Mouse (Mus musculus): ENCODE data around the gene Slc10a1. TPM values are rescaled to one million over a fixed set of nuclear protein-coding genes. Genes with fewer than 3 reads are reported as not detected.

Gene Slc10a1
- total RNA-seq (2018; cell fraction: chromatin; rRNA removed), result under 1 TPM in 1 of 26 experiments, not detected in 25; 0.46 TPM
- total RNA-seq (2018; cell fraction: cytosol; rRNA removed), result under 1 TPM in 1 of 26 experiments, not detected in 25; 0.26 TPM
- not detected for total RNA-seq (2018; cell fraction: nucleus; rRNA removed)
- not detected in 3 replicates for polyA plus RNA-seq (2018)

DNA sequence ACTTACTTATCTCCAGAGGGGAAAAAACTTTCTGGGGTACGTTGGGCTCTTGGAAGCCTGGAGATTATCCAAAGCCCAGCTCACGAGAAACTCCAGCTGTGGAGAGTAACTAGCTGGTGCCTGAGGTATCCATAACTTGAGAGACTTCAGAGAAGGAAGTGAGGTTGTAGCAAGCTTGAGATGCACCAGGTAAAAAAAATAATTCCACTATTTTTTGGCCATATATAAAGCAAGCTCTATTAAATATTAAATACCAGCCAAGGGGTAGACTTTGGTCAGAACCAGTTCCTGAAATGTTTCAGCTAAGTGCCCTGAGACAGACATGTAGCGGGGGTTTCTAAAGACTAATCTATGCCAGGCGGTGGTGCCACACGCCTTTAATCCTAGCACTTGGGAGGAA lies at the start of gene Slc10a1:
Gene Slc10a1, minus strand, starts transcription at position 101 of the 400 bp plus-strand sequence.
- WGBS (ENCODE audit: missing documents), result 93% methylated on average over 5 of the region's 5 CpGs
- Histone ChIP-seq H3K36me3 (ENCODE audit: inconsistent target) (no peaks in the 10 kb centered on the region), H3K79me2 (ENCODE audit: inconsistent target) (no peaks in the 10 kb centered on the region), H3K27ac (no peak within 1 kb of the TSS), H3K4me3 (ENCODE audit: inconsistent target) (no peak within 1 kb of the TSS)

DNA sequence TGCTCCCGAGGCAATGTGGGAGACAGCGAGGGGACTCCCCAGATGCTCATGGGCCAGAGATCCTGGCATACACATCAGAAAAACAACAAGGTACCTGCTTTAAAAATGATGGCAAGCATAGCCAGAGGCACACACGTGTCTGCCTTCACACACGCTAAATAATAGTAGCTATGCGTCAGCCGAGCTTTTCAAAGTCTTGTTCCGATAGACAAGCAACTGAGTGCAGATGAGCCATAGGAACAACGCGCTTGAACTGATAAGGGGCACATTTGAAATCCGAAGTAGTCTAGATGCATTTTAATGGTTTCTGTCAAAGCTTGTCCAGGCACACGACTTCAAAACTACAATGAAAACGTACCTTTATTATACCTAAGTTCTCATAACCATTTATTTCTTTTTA lies 49.1 kb upstream of the Slc10a1 start:
- no peak overlapping the region for H3K27ac ChIP-seq
- H3K4me3 ChIP-seq (ENCODE audit: inconsistent target), result no peak overlapping the region
- no peaks in the 10 kb centered on the region for H3K79me2 ChIP-seq (ENCODE audit: inconsistent target)
- H3K36me3 ChIP-seq (ENCODE audit: inconsistent target), result no peaks in the 10 kb centered on the region
- WGBS (ENCODE audit: missing documents), result 95% methylated on average over 12 of the region's 12 CpGs

DNA sequence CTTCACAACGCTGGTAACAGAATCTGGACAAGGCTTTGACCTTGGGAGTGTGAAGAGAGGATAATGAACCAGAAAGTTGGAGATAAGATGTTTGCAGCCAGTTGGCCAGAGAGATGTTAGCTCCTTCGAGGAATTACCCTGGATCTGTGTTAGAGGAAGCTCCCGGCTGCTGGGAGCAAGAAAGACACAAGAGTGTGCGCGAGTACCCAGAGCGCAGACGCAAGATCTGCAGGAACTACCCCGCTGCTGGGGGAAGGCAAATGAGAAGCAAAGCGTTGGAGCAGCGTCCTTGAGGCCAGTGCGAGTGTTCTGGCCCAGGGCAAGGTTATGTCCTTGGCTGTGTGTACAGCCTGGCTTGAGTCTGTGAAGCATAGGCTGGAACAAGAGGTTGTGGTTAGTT lies 45.0 kb upstream of the Slc10a1 start:
- H3K36me3 ChIP-seq (ENCODE audit: inconsistent target), result no peaks in the 10 kb centered on the region
- WGBS (ENCODE audit: missing documents), result 81% methylated on average over 11 of the region's 11 CpGs
- H3K4me3 ChIP-seq (ENCODE audit: inconsistent target), result no peak overlapping the region
- no peak overlapping the region for H3K27ac ChIP-seq
- no peaks in the 10 kb centered on the region for H3K79me2 ChIP-seq (ENCODE audit: inconsistent target)

- 100% methylated on average over 2 of the region's 2 CpGs for WGBS (ENCODE audit: missing documents)
- Histone ChIP-seq H3K79me2 (ENCODE audit: inconsistent target) (no peaks in the 10 kb centered on the region), H3K27ac (no peak overlapping the region), H3K36me3 (ENCODE audit: inconsistent target) (no peaks in the 10 kb centered on the region), H3K4me3 (ENCODE audit: inconsistent target) (no peak overlapping the region)
Measured at GRCm38 (mm10) chr12:81011994-81012393, 43.5 kb upstream of the Slc10a1 start.

- 78% methylated on average over 3 of the region's 3 CpGs for WGBS (ENCODE audit: missing documents)
Measured at GRCm38 (mm10) chr12:81009813-81010212, 41.3 kb upstream of the Slc10a1 start.

GRCm38 (mm10) chr12:81002841-81003635 lies 34.5 kb upstream of the Slc10a1 start:
- Histone ChIP-seq H3K4me3 (ENCODE audit: inconsistent target) (no peak overlapping the region), H3K27ac (no peak overlapping the region), H3K36me3 (ENCODE audit: inconsistent target) (no peaks in the 10 kb centered on the region), H3K79me2 (ENCODE audit: inconsistent target) (no peaks in the 10 kb centered on the region)
- 90% methylated on average over 13 of the region's 13 CpGs for whole genome bisulfite sequencing (ENCODE audit: missing documents)

More at GRCm38 (mm10) chr12:81009813-81010212, 41.3 kb upstream of the Slc10a1 start:
- Histone ChIP-seq H3K27ac (no peak overlapping the region), H3K79me2 (ENCODE audit: inconsistent target) (no peaks in the 10 kb centered on the region), H3K4me3 (ENCODE audit: inconsistent target) (no peak overlapping the region), H3K36me3 (ENCODE audit: inconsistent target) (no peaks in the 10 kb centered on the region)

DNA sequence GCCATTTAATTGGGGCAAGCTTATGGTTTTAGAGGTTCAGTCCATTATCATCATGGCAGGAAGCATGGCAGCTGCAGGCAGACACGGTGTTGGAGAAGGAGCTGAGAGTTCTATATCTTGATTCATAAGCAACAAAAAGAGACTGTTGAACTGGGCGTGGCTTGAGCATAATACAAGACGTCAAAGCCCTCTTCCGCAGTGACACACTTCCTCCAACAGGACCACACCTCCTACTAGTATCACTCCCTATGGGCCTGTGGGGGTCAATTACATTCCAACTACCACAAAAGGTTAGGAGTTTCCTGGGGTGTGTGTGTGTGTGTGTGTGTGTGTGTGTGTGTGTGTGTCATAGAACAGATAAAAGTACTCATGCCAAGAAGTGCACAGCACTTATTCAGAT lies 32.4 kb upstream of the Slc10a1 start:
- Histone ChIP-seq H3K36me3 (ENCODE audit: inconsistent target) (no peaks in the 10 kb centered on the region), H3K4me3 (ENCODE audit: inconsistent target) (no peak overlapping the region), H3K79me2 (ENCODE audit: inconsistent target) (no peaks in the 10 kb centered on the region), H3K27ac (no peak overlapping the region)
- 63% methylated on average over 4 of the region's 4 CpGs for WGBS (ENCODE audit: missing documents)

DNA sequence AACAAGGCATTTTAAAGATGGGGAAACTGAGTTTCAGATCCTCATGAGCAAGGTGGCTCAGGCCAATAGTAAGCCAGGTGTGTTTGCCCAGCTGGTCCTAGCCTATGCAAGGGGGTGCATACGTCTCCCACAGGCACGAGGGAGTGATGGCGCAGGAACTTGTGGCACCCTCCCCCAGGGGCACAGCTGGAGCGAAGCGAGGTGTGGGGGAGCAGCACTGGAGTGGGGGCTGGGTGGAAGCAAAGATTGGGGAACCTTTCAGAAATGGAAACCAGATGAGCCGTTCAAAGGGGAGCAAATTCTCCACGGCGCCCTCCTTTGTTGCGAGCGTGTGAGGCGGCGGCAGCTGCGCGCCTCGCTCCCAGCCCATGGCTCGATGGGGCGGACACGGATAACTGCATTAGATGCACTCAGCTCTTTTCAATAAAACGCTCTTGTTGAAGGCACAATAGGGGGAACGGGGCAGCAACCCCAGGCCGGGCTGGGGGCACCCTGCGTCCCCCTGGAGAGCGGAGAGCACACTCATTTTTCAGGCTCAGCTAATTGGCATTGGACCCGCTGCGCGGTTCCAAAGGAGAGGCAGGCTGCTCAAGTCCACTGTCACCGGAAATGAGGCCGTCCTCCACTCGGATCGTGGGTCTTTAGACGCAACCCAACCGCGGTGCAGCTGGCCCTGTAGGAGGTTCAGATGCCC lies 30.2 kb upstream of the Slc10a1 start:
- Histone ChIP-seq H3K79me2 (ENCODE audit: inconsistent target) (no peaks in the 10 kb centered on the region), H3K4me3 (ENCODE audit: inconsistent target) (no peak overlapping the region), H3K36me3 (ENCODE audit: inconsistent target) (no peaks in the 10 kb centered on the region), H3K27ac (no peak overlapping the region)
- 30% methylated on average over 32 of the region's 33 CpGs for WGBS (ENCODE audit: missing documents)

DNA sequence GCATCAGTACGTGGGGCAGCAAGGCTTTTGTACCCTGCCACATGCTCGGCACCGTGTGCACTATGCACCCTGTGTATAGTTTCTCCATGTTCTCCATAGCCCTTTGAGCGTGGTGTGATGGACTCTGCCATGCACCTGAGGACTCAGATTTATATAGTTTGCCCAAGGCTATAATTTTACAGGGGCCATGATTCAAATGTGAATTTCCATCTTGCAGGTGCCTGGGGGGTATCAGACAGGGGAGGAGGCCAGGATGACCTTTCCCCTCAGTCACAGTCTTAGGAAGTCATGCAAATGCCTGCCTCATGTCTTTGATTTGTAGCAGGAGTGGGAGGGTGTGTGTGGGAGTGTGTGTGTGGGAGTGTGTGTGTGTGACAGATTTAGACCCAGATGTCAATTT lies 29.1 kb upstream of the Slc10a1 start:
- 97% methylated on average over 4 of the region's 4 CpGs for WGBS (ENCODE audit: missing documents)
- H3K27ac ChIP-seq, result no peak overlapping the region
- H3K36me3 ChIP-seq (ENCODE audit: inconsistent target), result no peaks in the 10 kb centered on the region
- H3K79me2 ChIP-seq (ENCODE audit: inconsistent target), result no peaks in the 10 kb centered on the region
- no peak overlapping the region for H3K4me3 ChIP-seq (ENCODE audit: inconsistent target)

DNA sequence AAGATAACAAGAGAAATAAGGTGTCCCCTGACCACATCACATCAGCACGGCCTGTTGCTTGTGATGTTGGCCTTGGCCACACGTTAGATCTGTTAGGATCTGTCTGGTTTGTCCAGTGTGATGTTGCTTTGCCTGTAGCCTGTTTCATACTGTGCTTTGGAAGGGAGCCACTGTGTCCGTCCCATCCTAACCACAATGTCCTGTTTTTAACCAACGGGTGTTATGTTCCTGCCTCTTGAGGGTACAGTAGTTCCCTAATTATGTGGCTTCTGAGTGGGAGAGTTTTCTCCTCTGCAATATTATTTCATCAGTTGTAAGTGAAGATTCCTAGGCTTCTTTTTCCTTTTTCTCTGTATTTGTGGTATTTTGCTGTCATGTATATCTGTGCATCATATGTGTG lies 26.8 kb upstream of the Slc10a1 start:
- Histone ChIP-seq H3K79me2 (ENCODE audit: inconsistent target) (no peaks in the 10 kb centered on the region), H3K4me3 (ENCODE audit: inconsistent target) (no peak overlapping the region), H3K36me3 (ENCODE audit: inconsistent target) (no peaks in the 10 kb centered on the region), H3K27ac (no peak overlapping the region)
- WGBS (ENCODE audit: missing documents), result 7% methylated on average over 4 of the region's 4 CpGs

DNA sequence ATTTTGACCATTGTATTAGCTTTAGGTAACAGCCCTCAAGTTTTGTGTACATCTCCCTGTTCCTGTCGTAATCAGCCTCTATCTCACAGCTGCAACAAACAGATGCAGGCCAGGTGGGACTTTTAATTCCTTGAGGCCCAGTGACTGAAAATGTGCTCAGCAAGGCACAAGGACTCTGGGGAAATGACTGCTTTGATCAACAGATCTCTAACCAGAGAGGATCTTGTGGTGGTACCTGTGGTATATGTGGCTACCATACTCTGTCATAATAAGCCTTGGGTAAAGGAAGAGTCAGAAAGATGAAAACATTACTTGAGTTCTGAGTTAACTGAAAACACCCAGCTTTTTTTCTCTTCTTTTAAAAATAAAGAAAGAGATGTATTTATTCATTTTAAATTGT lies 25.3 kb upstream of the Slc10a1 start:
- H3K36me3 ChIP-seq (ENCODE audit: inconsistent target), result no peaks in the 10 kb centered on the region
- 64% methylated on average over 1 of the region's 1 CpGs for WGBS (ENCODE audit: missing documents)
- no peak overlapping the region for H3K4me3 ChIP-seq (ENCODE audit: inconsistent target)
- no peaks in the 10 kb centered on the region for H3K79me2 ChIP-seq (ENCODE audit: inconsistent target)
- no peak overlapping the region for H3K27ac ChIP-seq

GRCm38 (mm10) chr12:80992540-80993122 lies 24.1 kb upstream of the Slc10a1 start:
- no peak overlapping the region for H3K27ac ChIP-seq
- H3K4me3 ChIP-seq (ENCODE audit: inconsistent target), result no peak overlapping the region
- no peaks in the 10 kb centered on the region for H3K36me3 ChIP-seq (ENCODE audit: inconsistent target)
- WGBS (ENCODE audit: missing documents), result 63% methylated on average over 8 of the region's 8 CpGs
- no peaks in the 10 kb centered on the region for H3K79me2 ChIP-seq (ENCODE audit: inconsistent target)

DNA sequence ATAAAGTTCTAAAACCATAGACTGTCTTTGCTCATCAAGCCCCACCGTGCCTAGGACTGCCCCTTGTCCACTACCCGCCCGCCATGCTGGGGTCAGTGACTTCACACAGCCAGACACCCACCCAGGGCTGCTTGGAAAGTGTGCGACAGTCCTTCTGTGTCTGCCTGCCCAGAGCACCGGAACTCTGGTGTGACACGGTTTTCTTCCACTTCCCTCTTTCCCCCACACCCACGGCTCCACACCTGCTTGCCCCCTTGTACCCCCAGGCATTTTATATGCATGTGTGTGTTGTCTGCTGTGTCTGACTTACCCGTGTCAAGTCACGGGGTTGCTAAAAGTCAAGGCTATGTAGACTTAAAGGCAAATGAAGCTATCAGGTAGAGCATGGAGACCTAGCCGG lies 23.3 kb upstream of the Slc10a1 start:
- H3K79me2 ChIP-seq (ENCODE audit: inconsistent target), result no peaks in the 10 kb centered on the region
- no peak overlapping the region for H3K27ac ChIP-seq
- H3K36me3 ChIP-seq (ENCODE audit: inconsistent target), result no peaks in the 10 kb centered on the region
- no peak overlapping the region for H3K4me3 ChIP-seq (ENCODE audit: inconsistent target)
- 19% methylated on average over 10 of the region's 10 CpGs for WGBS (ENCODE audit: missing documents)

- Histone ChIP-seq H3K36me3 (ENCODE audit: inconsistent target) (no peaks in the 10 kb centered on the region), H3K79me2 (ENCODE audit: inconsistent target) (no peaks in the 10 kb centered on the region), H3K4me3 (ENCODE audit: inconsistent target) (no peak overlapping the region), H3K27ac (no peak overlapping the region)
- WGBS (ENCODE audit: missing documents), result 90% methylated on average over 13 of the region's 13 CpGs
Measured at GRCm38 (mm10) chr12:80990901-80991445, 22.5 kb upstream of the Slc10a1 start.

Data from macrophage (primary cell).